Mouse (Mus musculus) CD4-positive, CD25-positive, alpha-beta regulatory T cell, adult 4 months (primary cell): Measurements from ENCODE around the gene Cacng4. TPM values are rescaled to one million over a fixed set of nuclear protein-coding genes. Genes with fewer than 3 reads are reported as not detected.
A peak's percentile ranks its signal among the peaks of the same experiment; 100 is the strongest.

Experiments used
- ATAC-seq: one replicate; pipeline ENCODE4 v1.8.0; 2017
- polyA plus RNA-seq, 2 experiments: library from polyadenylated mRNA; unstranded; fragments of 100-300 nt; shearing (Covaris generic); gene quantifications; one replicate each; pipeline ENCODE4 v1.2.1; 2017

The Cacng4 gene
- polyA plus RNA-seq, 2 experiments from 2014 or later, result not detected

GRCm38 (mm10) chr11:107714368-107714767 is 80.0 kb downstream of the Cacng4 start:
- ATAC-seq, result no peak

DNA sequence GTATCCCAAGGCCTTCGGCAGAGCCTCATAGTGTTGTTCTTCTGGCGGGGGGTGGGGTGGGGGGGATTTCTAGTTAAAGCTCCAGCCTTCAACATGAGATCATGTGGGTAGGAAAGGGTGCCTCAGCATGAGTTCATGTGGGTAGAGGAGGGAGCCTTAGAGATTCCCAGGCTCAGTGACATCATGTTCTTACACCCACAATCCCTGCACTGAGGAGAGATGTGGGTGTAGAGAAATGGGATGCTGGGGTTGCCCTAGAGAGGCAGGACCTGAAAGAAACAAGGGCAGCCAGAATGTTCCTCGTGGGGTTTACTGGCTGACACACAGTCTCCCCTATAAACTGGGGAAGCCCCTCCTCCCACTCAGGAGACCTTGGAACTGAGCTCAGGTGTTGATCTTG is 84.0 kb downstream of the Cacng4 start:
- ATAC-seq, result no peak

GRCm38 (mm10) chr11:107707897-107708610 is 86.3 kb downstream of the Cacng4 start:
- ATAC-seq, result no peak

GRCm38 (mm10) chr11:107705476-107706074 is 88.8 kb downstream of the Cacng4 start:
- ATAC-seq, result no peak

DNA sequence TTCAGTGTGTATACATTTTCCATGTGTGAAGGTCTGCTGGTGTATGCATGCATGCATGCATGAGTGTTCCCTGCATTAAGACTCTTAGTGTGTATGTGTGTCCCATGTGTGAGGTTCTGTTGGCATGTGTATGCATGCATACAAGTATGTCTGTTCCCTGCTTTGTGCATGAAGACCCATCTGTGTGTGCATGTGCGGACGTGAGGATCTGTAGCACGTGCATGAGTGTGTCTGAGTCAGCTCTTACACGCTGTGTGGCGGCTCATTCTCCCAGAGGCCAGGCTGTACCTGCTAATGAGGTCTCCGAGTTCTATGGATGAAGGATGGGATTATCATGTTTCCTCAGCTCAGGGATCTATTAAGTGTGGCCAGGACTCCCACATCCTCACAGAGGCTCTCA is 89.3 kb downstream of the Cacng4 start:
- no peak for ATAC-seq

DNA sequence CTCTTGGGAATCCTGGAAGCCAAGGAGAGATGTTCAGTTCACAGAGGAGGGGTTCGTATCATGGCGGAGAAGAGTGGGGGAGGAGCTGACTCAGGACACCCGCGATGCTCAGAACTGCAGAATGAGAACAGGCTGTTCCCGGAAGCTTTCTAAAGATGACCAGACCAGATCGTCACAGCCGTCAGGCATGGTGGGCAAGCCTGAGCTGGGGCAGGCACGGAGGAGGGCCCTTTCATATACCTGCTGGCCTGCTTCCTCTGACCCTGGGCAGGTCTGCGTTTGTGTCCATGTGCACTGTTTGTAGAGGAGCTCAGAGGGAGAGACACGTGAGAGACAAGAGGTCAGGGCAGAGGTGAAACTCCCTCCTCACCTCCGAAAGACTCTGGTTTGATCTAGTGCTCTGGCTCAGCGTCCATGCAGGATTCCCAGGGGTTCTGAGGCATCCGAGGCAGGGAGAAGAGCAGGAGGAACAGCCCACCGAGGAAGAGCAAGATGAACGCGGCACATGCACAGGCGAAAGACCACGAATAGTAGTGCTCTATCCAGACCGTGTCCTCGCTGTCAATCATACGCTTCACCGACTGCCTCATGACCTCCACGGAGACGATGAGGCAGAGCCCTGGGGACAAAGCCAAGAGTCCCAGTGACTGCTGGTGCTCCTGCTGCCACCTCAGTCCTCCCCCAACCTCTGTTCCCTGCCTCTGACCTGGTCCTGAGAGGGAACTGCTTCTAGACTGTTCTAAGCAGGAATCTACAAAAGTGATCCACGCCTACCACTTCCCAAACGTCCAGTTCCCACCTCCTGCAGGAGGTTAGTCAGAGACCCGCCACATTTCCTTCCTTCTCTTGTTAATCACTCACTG is 90.9 kb downstream of the Cacng4 start:
- no peak for ATAC-seq

DNA sequence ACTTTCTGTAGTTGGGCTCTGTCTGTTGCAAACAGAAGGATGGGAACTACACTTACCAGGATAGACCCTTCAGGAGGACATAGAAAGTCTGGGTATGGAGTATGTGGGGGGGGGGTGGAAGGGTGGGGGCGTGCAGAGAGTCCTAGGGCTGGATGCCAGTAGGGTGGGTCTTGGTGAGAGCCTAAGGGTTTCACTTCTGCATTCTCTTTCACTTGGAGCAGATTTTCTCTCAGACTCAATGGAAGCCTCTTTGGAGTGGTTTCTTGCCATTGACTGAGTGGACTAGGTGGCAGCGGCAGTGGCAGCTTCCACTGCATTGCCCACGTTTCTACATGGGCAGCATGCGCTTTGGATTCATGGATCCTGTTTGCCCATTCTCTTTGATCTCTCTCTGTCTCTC is 94.4 kb downstream of the Cacng4 start:
- ATAC-seq, result no peak

- peak; percentile 37 for ATAC-seq
Measured at GRCm38 (mm10) chr11:107693338-107693737, 101.0 kb downstream of the Cacng4 start.

DNA sequence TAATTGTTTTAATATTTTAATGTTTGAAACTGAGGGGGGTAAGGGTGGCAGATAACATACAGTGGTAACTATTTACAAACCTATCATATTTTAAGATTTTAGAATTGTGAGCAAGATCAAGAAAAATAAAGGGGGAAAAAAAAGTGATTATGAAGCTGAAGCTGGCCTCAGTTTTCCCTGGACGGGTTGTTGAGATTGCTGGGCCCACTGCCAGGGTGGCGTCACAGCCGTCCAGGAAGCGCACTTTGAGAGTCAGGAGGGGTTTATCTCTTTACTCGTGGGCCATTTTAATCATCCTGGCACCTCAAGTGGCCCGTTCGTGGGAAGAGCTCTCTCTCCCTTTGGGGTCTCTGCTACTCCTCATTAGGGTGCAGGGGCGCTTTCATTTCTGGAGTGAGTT is 102.8 kb downstream of the Cacng4 start:
- ATAC-seq, result no peak

GRCm38 (mm10) chr11:107688480-107688879 is 105.9 kb downstream of the Cacng4 start:
- ATAC-seq, result no peak

DNA sequence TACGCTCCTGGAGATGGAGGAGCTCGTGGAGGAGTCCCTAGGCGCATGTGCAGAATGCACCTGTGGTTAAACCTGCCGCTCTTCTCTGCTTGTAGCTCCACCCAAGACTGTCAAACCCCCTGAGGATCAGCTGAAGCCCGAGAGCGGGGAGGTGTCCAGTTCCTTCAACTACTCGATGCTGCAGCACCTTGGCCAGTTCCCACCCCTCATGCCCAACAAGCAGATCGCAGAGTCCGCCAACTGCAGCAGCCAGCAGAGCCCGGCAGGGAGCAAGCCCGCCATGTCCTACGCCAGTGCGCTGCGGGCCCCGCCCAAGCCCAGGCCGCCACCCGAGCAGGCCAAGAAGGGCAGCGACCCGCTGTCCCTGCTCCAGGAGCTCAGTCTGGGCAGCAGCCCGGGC is 108.1 kb downstream of the Cacng4 start:
- no peak for ATAC-seq

GRCm38 (mm10) chr11:107683544-107684465 is 110.6 kb downstream of the Cacng4 start:
- ATAC-seq, result no peak

DNA sequence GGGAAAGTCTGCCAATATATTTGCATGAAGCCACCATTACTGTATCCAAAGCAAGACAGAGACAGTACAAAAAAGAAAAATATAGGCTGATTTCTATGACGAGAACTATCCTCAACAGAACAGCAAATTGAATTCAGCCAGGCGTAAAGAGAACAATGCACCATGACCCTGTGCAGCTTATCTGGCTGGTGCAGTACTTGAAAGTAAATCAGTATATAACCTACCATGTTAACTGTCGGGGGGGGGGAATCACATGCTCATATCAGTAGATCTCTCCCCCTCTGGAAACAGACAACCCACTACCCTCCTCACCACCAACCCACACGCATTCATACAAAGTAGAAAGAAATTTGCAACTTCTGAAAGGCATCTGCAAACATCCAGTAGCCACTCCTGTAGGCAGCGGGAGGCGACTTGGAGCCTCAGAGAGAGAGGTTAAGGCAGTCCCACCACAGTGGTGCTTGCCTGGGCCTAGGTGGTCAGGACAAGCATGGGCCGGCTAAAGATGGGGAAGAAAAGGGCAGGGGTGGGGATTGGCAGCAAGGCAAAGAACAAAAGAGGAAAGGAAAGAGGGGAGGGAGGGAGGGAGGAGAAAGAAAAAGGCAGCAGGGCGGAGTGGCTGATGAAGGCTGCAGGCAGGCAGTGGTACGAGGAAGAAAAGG is 111.5 kb downstream of the Cacng4 start:
- no peak for ATAC-seq

Other genes with a start within 250 kb of the Cacng4 start
- 10 to 100 TPM; 27.8 to 35.7 TPM for gene Helz, start 246.6 kb downstream of the Cacng4 start, polyA plus RNA-seq
- gene Cacng1, start 78.0 kb downstream of the Cacng4 start, polyA plus RNA-seq, result not detected
- not detected for gene Cacng5, start 120.5 kb upstream of the Cacng4 start, polyA plus RNA-seq